Mouse (Mus musculus) CH12.LX (cell line): Measurements from ENCODE around the gene Polr2g. TPM values are rescaled to one million over a fixed set of nuclear protein-coding genes. Genes with fewer than 3 reads are reported as not detected.

Source experiments
- DNase-seq: peaks from one replicate; pipeline ENCODE4 v3.0.0-alpha.2; 2013; ENCODE audit errors: extremely low read depth
- H3K27ac ChIP-seq: 2 replicates; pipeline ENCODE4 v1.5.1; 2012; ENCODE audit warnings: low read depth, mild to moderate bottlenecking, control low read depth, moderate library complexity; ENCODE audit not compliant: insufficient read depth
- H3K27me3 ChIP-seq: replicated peaks from 2 replicates; pipeline ENCODE3; 2012; ENCODE audit warnings: inconsistent platforms
- H3K36me3 ChIP-seq, 2 experiments: replicated peaks in 1 of 2; 2 replicates each; pipeline versions ENCODE3 to v1.6.1; 2012; ENCODE audit warnings: inconsistent platforms in 1 of 2, low read length in 1 of 2, mild to moderate bottlenecking in 1 of 2, mixed read lengths in 1 of 2, moderate library complexity in 1 of 2; ENCODE audit not compliant: control insufficient read depth in 1 of 2, insufficient read depth in 1 of 2
- H3K4me1 ChIP-seq, 2 experiments: 2 replicates each; pipeline ENCODE4 v1.6.1; 2012; ENCODE audit warnings: inconsistent platforms in 1 of 2, moderate library complexity in 1 of 2; ENCODE audit not compliant: insufficient read depth in 2 of 2, control insufficient read depth in 1 of 2
- H3K4me2 ChIP-seq: 2 replicates; pipeline ENCODE4 v1.6.1; 2012; ENCODE audit warnings: low read depth, mild to moderate bottlenecking, control low read depth; ENCODE audit not compliant: poor library complexity, insufficient read depth, severe bottlenecking
- H3K4me3 ChIP-seq, 3 experiments: fragments of 150-350 bp in 1 of 3; sonication (generic) in 1 of 3; replicated peaks in 1 of 3; 2 replicates each; pipeline versions ENCODE3 to v1.5.1; 2011 to 2012; ENCODE audit warnings: low read depth in 2 of 3, low read length in 2 of 3, mild to moderate bottlenecking in 2 of 3, moderate library complexity in 2 of 3, control low read depth in 1 of 3, improper control_type of control experiment in 1 of 3, inconsistent platforms in 1 of 3, mixed read lengths in 1 of 3; ENCODE audit not compliant: poor library complexity in 1 of 3
- H3K79me2 ChIP-seq: replicated peaks from 2 replicates; pipeline ENCODE4 v1.6.1; 2012; ENCODE audit warnings: mild to moderate bottlenecking, moderate library complexity; ENCODE audit not compliant: control insufficient read depth, poor library complexity, insufficient read depth, severe bottlenecking; ENCODE audit errors: extremely low read depth
- H3K9ac ChIP-seq: 2 replicates; pipeline ENCODE4 v1.6.1; 2012; ENCODE audit warnings: low read depth, mild to moderate bottlenecking, control low read depth, moderate library complexity; ENCODE audit not compliant: insufficient read depth
- H3K9me3 ChIP-seq: replicated peaks from 2 replicates; pipeline ENCODE3; 2012; ENCODE audit warnings: low read length, inconsistent platforms, mixed read lengths
- BHLHE40 ChIP-seq: IDR thresholded peaks from 2 replicates; pipeline ENCODE4 v1.6.1; 2011; ENCODE audit warnings: mild to moderate bottlenecking, low read depth, low read length, improper control_type of control experiment
- CHD1 ChIP-seq: IDR thresholded peaks from 2 replicates; pipeline ENCODE4 v1.6.1; 2012; ENCODE audit warnings: low read depth, low read length, improper control_type of control experiment, inconsistent platforms
- CHD2 ChIP-seq: IDR thresholded peaks from 2 replicates; pipeline ENCODE4 v1.6.1; 2011; ENCODE audit warnings: low read length, improper control_type of control experiment
- CTCF ChIP-seq, 2 experiments: IDR thresholded peaks in 1 of 2; conservative IDR thresholded peaks in 1 of 2; 2 replicates each; pipeline ENCODE4 v1.5.1; 2011 to 2012; ENCODE audit warnings: low read depth in 2 of 2, low read length in 2 of 2, improper control_type of control experiment in 1 of 2, inconsistent platforms in 1 of 2, mild to moderate bottlenecking in 1 of 2, moderate library complexity in 1 of 2
- ELF1 ChIP-seq: IDR thresholded peaks from 2 replicates; pipeline ENCODE4 v1.6.1; 2014; ENCODE audit warnings: low read depth, mild to moderate bottlenecking, inconsistent platforms, low read length, improper control_type of control experiment
- EP300 ChIP-seq: IDR thresholded peaks from 2 replicates; pipeline ENCODE4 v1.6.1; 2011; ENCODE audit warnings: low read length, improper control_type of control experiment
- HCFC1 ChIP-seq: IDR thresholded peaks from 2 replicates; pipeline ENCODE4 v1.6.1; 2012; ENCODE audit warnings: low read depth, mild to moderate bottlenecking, inconsistent platforms, low read length, improper control_type of control experiment
- JUN ChIP-seq: IDR thresholded peaks from 2 replicates; pipeline ENCODE4 v1.6.1; 2011; ENCODE audit warnings: low read depth, mild to moderate bottlenecking, low read length, improper control_type of control experiment, moderate library complexity; ENCODE audit not compliant: insufficient read depth
- JUND ChIP-seq: conservative IDR thresholded peaks from 2 replicates; pipeline ENCODE4 v1.6.1; 2011; ENCODE audit warnings: low read depth, low read length, improper control_type of control experiment
- MAZ ChIP-seq: IDR thresholded peaks from 2 replicates; pipeline ENCODE4 v1.6.1; 2012; ENCODE audit warnings: low read depth, mild to moderate bottlenecking, inconsistent platforms, low read length, improper control_type of control experiment, moderate library complexity
- MYC ChIP-seq: IDR thresholded peaks from 2 replicates; pipeline ENCODE4 v1.6.1; 2011; ENCODE audit warnings: low read depth, mild to moderate bottlenecking, improper control_type of control experiment, low read length
- NRF1 ChIP-seq: IDR thresholded peaks from 2 replicates; pipeline ENCODE4 v1.6.1; 2014; ENCODE audit warnings: low read depth, mild to moderate bottlenecking, inconsistent platforms, low read length, improper control_type of control experiment, moderate library complexity
- PAX5 ChIP-seq: IDR thresholded peaks from 2 replicates; pipeline ENCODE4 v1.6.1; 2012; ENCODE audit warnings: low read length, inconsistent platforms, mixed read lengths
- POLR2AphosphoS2 ChIP-seq: IDR thresholded peaks from 2 replicates; pipeline ENCODE4 v1.6.1; 2011; ENCODE audit warnings: low read depth, low read length, improper control_type of control experiment
- RAD21 ChIP-seq: IDR thresholded peaks from 2 replicates; pipeline ENCODE4 v1.6.1; 2011; ENCODE audit warnings: low read depth, mild to moderate bottlenecking, low read length, improper control_type of control experiment, moderate library complexity
- SIN3A ChIP-seq: IDR thresholded peaks from 2 replicates; pipeline ENCODE4 v1.6.1; 2012; ENCODE audit warnings: low read length, improper control_type of control experiment, inconsistent platforms
- SMC3 ChIP-seq: IDR thresholded peaks from 2 replicates; pipeline ENCODE4 v1.6.1; 2011; ENCODE audit warnings: low read depth, low read length, improper control_type of control experiment
- TBP ChIP-seq: conservative IDR thresholded peaks from 2 replicates; pipeline ENCODE4 v1.6.1; 2011; ENCODE audit warnings: low read depth, low read length, improper control_type of control experiment
- TCF12 ChIP-seq: IDR thresholded peaks from 2 replicates; pipeline ENCODE4 v1.6.1; 2014; ENCODE audit warnings: low read depth, mild to moderate bottlenecking, inconsistent platforms, low read length, improper control_type of control experiment
- USF2 ChIP-seq: conservative IDR thresholded peaks from 2 replicates; pipeline ENCODE4 v1.6.1; 2011; ENCODE audit warnings: low read depth, low read length, improper control_type of control experiment
- ZC3H11A ChIP-seq: IDR thresholded peaks from 2 replicates; pipeline ENCODE4 v1.6.1; 2012; ENCODE audit warnings: low read depth, mild to moderate bottlenecking, inconsistent platforms, low read length, improper control_type of control experiment
- ZNF384 ChIP-seq: IDR thresholded peaks from 2 replicates; pipeline ENCODE4 v1.6.1; 2012; ENCODE audit warnings: low read depth, low read length, improper control_type of control experiment, inconsistent platforms
- dilution Hi-C: fragments of 300-500 bp; cut with MboI; formaldehyde crosslinking; loops from 2 replicates; pipeline ENCODE4 v1.14.3; 2020; ENCODE audit warnings: low sequenced_read_pairs; ENCODE audit not compliant: extremely low pct_unique_long_range_greater_than_20kb, extremely low pct_ligation_motif_present
- in situ Hi-C: fragments of 300-500 bp; cut with MboI; formaldehyde crosslinking; loops from 3 replicates; pipeline ENCODE4 v1.14.3; 2019; ENCODE audit warnings: low sequenced_read_pairs, low pct_ligation_motif_present, low pct_unique_long_range_greater_than_20kb, mixed read lengths
- polyA plus RNA-seq: library from polyadenylated mRNA; unstranded; fragments of >175 nt; gene quantifications from 2 replicates; pipeline ENCODE4 v1.2.1, GENCODE M21; 2012; ENCODE audit warnings: low read depth; ENCODE audit not compliant: insufficient read length
- total RNA-seq, 2 experiments: library from RNA; depleted of rRNA; stranded (reverse); fragments of 300-350 nt in 1 of 2; fragments of >200 nt in 1 of 2; gene quantifications; 2 replicates each; pipeline ENCODE4 v1.2.3; 2012 to 2014

The Polr2g gene
- total and polyA plus RNA-seq, 3 experiments: 148 to 173 (median 157) TPM

- peak; percentile 41; the same call in 1 of the 2 replicates for TF ChIP-seq NRF1
- no peak for TF ChIP-seq MYC
- peak; percentile 94 for TF ChIP-seq CHD2
- TF ChIP-seq BHLHE40: no peak
- TF ChIP-seq USF2: no peak
- TF ChIP-seq SIN3A: peak; percentile 81
- peak; percentile 1; the same call in 1 of the 2 replicates for TF ChIP-seq EP300
- no peak for TF ChIP-seq PAX5
- no peak; the same call in 1 of the 2 replicates for TF ChIP-seq JUND
- no peak for TF ChIP-seq ZNF384
- TF ChIP-seq JUN: no peak
- TF ChIP-seq ZC3H11A: no peak
- 0 out of 2 replicates have a peak, but pooled peaks have one; percentile 25 for TF ChIP-seq TCF12
Observed at GRCm38 (mm10) chr19:8802130-8802821, 3.9 kb upstream of the Polr2g start, which contains the start of gene Zbtb3 (continued).

GRCm38 (mm10) chr19:8798947-8799315 is 554 bp upstream of the Polr2g start:
- H3K4me1 ChIP-seq: peaks cover 7 to 26% of the 10 kb centered on the region in 2 experiments

DNA sequence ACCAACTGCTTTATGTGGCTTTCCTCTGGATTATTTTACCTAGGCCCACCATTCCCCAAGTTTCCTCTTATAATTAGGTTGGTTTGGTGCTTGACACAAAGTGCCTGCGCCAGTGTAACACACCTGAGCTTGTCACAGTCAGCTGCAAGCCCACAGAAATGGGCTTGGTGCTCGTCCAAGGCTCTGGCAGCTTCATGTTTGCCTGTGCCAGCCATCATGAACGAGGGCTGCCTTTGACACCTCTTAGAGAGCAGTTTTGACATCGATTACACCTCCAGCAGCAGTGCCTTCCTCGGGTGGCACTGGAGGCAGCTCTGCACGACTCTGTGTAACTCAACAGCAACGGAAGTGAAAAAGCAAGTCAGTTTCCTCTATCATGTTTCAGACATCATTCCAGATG is 8.2 kb downstream of the Polr2g start:
- in situ Hi-C loops: no loop called here
- H3K4me1 ChIP-seq: peaks cover 1 to 9% of the 10 kb centered on the region in 2 experiments; a peak in 3 of 4 replicates
- no peak overlapping the region for H3K9ac ChIP-seq
- peaks cover 15% of the 10 kb centered on the region for H3K9me3 ChIP-seq
- peaks cover 1% of the 10 kb centered on the region for H3K79me2 ChIP-seq
- H3K27ac ChIP-seq: no peak overlapping the region
- TF ChIP-seq MYC: no peak
- TF ChIP-seq ZC3H11A: no peak
- TF ChIP-seq SMC3: no peak
- TF ChIP-seq TBP: no peak
- TF ChIP-seq NRF1: no peak
- TF ChIP-seq CHD1: no peak
- TF ChIP-seq ELF1: no peak
- no peak for TF ChIP-seq PAX5
- TF ChIP-seq HCFC1: no peak
- TF ChIP-seq, all 38 proteins: peak for 0
- DNase-seq: no peak
- H3K27me3 ChIP-seq: no peaks in the 10 kb centered on the region
- H3K4me3 ChIP-seq: no peak overlapping the region
- dilution Hi-C loops: no loop called here
- H3K36me3 ChIP-seq: peaks cover 21 to 41% of the 10 kb centered on the region in 2 experiments
- no peak overlapping the region for H3K4me2 ChIP-seq

More at GRCm38 (mm10) chr19:8798947-8799315, 554 bp upstream of the Polr2g start:
- in situ Hi-C loops (no loop called here), dilution Hi-C loops (no loop called here)
- Histone ChIP-seq H3K9ac (no peak overlapping the region), H3K9me3 (peaks cover 5% of the 10 kb centered on the region), H3K27me3 (no peaks in the 10 kb centered on the region), H3K27ac (peak overlapping the region; percentile 54), H3K79me2 (peaks cover 32% of the 10 kb centered on the region), H3K4me2 (peak overlapping the region; percentile 23; the same call in 1 of the 2 replicates), H3K36me3 (peaks cover 16 to 30% of the 10 kb centered on the region in 2 experiments), H3K4me3 (peak overlapping the region in 1 of 3 experiments; percentile 37)
- DNase-seq: no peak
- TF ChIP-seq ZNF384 (peak; percentile 34; the same call in 1 of the 2 replicates), MYC (peak; percentile 4; the same call in 1 of the 2 replicates), POLR2AphosphoS2 (no peak), EP300 (0 out of 2 replicates have a peak, but pooled peaks have one; percentile 0), MAZ (no peak), JUND (0 out of 2 replicates have a peak, but pooled peaks have one; percentile 4), RAD21 (no peak), CTCF (conservative IDR thresholded peaks at IDR 0.05 in 1 of 2, IDR thresholded peaks at IDR 0.05 in 1 of 2; ENCODE audit: low read depth in 2 of 2, low read length in 2 of 2) (peak in 1 of 2 experiments; percentile 16; a peak in 1 of 4 replicates)
